Mouse (Mus musculus) adrenal gland, postnatal 25 days (tissue): ENCODE results near the gene Gm21778. TPM values are rescaled to one million over a fixed set of nuclear protein-coding genes. Genes with fewer than 3 reads are reported as not detected.
"Not testable (repeated sequence)": the region's sequence is repeated elsewhere in the genome, so short reads cannot be mapped to it uniquely, and the experiment has no call there.

Experiments
- DNase-seq: peaks from one replicate; pipeline ENCODE4 v3.0.0; 2021; ENCODE audit warnings: mixed read lengths
- long read RNA-seq: library from polyadenylated mRNA; stranded (forward); transcript quantifications from one replicate; pipeline ENCODE4 v2.0.0, GENCODE M21; 2021
- total RNA-seq: library from RNA; stranded (reverse); gene quantifications from 2 replicates; pipeline ENCODE4 v1.2.3, GENCODE M21; 2021

Gm21778 gene
- total RNA-seq: not detected in 2 replicates
- long read RNA-seq: 0 reads

DNA sequence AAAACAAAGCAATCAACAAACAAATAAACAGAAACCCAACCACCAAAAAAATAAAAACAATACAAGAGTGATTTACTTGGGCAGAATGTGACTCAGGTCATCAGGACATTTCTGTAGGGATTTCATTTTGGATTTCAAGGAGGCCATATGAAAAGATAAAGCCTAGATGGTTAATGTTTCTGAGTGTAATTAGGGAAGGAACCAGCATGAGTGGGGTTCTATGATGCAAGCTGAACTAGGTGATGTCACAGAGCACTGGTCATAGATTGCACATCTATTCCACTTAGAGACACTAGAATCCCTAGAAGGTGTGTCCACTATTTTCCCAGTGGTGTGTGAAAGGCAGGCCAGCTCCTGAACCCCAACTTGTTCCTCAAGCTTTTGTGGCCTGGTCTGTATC is at the start of gene Gm21778:
TSS of gene Gm21778 (plus strand) at position 301 of the 400 bp plus-strand sequence.
- not testable (repeated sequence) for DNase-seq

Other genes with a start within 250 kb of the Gm21778 start
- gene Gm20914, start 216.5 kb upstream of the Gm21778 start, total RNA-seq: not detected in 2 replicates
- gene Gm28171, start 149.1 kb upstream of the Gm21778 start, total RNA-seq: not detected in 2 replicates